Mouse (Mus musculus): ENCODE results near the gene Usp39.

DNA sequence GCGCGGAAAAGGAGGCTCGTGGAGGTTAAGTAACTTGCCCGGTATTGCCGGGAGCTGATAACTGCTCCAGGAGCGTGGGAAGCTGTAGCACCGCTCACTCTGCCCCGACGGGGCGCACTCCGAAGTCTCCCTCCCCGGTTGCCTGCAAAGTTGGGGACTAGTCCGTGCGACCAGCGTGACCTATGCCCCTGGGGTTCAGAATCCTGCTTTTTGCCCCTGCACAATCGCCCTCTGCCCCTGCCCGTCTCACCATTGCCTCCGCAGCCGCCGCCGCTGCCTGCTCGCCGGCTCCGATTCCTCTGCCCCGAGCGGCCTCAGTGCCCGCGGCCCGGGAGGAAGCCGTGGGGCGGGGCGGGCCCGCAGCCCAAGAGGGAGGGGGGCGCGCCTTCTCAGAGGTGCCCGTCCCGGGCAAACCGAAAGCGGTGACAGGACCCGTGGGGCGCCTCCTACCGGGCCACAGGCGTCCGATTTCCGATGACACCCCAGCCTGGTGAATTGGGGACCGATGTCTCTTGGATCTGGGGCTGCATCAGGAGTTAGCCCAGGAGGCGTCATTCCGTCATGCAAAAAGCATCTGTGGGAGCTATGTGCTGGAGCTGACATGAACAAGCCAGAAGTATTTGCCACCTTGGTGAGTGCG, 35.3 kb upstream of the Usp39 start, which contains the start of gene Vamp5:
- no peak for TF ChIP-seq POLR2A (IDR thresholded peaks at IDR 0.05; ENCODE audit: insufficient read depth, low read depth, low read length)
- TF ChIP-seq CTCF (IDR thresholded peaks at IDR 0.05; ENCODE audit: insufficient read depth, low read depth, low read length) = no peak

Measured in olfactory bulb, adult 2 months (tissue).